Mouse (Mus musculus) activated CD4-positive, CD25-positive, alpha-beta regulatory T cell, adult 4 months (primary cell): Measurements from ENCODE around the gene Kdm3a. TPM values are rescaled to one million over a fixed set of nuclear protein-coding genes. Genes with fewer than 3 reads are reported as not detected.

Experiments
- ATAC-seq: one replicate; pipeline ENCODE4 v1.8.0; 2017
- polyA plus RNA-seq, 2 experiments: library from polyadenylated mRNA; unstranded; fragments of 100-300 nt; shearing (Covaris generic); gene quantifications; one replicate each; pipeline ENCODE4 v1.2.1; 2017

Gene Kdm3a
- polyA plus RNA-seq, 2 experiments from 2014 or later, result 42.6 to 50.1 TPM

DNA sequence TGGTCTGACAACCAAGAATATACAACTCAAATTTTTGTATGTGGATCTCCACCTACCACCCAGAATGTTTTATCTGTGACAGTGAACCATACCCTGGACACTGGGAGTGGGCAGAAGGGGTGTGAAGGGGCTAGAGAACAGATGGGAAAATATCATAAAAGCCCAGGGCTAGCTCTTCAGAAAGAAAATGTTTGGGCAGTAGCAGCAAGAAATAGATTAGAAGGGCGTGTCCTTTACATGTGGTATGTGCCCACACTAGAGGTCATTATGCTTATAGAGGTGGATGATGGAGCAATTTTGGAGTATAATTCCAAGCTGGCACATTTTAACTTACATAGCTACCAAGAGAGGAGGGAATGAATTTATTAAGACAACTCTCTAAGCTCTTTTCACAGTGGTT, 57.4 kb downstream of the Kdm3a start:
- no peak for ATAC-seq

DNA sequence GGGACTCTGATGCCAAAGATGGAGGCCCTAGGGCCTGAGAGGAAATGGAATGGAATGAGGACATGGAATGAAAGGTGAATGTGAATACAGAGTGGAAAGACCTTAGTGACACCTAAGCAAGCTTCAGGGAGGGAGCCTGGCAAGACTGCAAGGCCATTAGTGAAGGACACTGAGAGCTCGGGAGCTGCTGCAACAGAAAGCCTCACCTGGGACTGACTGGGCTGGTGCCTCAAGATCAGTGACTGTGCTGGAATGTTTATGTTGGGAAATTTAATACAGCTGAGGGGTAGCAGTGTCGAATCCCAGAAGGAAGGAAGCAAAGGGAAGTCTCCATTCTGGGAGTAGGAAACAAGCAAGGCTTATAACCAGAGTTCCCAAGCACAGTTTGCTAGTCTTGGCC, 63.8 kb downstream of the Kdm3a start:
- no peak for ATAC-seq

DNA sequence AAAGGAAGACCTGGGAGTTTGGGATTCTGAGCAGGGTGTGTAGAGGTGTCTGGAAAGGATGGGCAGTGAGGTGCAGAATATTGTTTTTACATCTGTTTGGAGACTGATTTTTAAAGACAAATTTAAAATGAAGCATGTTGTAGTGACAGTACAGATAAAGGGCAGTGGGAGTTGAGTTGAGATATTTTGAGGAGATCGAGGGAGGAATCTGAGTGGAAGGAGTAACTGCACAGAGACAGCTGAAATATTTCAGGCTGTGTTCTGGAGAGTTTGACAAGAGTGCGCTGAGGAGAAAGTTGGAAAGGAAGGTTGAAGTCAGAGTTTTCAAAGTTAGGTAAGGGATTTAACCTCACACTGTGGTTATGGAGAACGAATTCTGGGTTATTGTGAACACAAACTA, 64.2 kb downstream of the Kdm3a start:
- ATAC-seq, result no peak

DNA sequence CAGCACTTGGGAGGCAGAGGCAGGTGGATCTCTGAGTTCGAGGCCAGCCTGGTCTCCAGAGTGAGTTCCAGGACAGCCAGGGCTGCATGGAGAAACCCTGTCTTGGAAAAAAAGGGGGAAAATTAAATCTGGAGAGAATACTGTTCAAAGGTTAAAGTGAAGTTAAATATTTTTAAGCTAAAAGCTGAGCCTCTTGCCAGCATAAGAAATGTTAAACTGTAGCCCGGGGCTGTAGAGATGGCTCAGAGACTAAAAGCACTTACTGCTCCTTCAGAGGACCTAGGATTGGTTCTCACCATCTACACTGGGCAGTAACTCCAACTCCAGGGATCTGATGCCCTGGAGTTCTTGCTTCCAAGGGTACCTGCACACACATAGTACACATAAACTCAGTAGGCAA, 76.0 kb downstream of the Kdm3a start:
- no peak for ATAC-seq

DNA sequence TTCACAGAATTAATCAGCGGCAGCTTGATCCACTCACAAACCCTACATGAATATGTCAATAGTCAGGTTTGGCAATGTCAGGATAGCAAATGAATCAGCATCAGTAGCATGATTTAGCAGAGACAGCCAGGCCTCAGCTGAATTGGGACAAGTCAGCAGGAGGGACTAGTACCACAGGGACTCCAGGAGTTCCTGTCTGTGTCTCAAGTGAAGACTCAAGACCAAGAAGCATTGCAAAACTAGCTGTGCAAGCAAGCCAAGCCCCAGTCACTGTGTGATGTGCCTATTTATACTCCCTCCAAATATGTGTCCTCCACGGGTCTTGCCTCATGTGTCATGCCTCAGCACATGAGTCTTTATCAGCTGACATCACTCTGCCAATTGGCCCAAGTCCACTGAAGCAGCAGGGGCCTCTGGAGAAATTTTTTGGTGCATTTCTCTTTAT, 77.3 kb downstream of the Kdm3a start:
- no peak for ATAC-seq

DNA sequence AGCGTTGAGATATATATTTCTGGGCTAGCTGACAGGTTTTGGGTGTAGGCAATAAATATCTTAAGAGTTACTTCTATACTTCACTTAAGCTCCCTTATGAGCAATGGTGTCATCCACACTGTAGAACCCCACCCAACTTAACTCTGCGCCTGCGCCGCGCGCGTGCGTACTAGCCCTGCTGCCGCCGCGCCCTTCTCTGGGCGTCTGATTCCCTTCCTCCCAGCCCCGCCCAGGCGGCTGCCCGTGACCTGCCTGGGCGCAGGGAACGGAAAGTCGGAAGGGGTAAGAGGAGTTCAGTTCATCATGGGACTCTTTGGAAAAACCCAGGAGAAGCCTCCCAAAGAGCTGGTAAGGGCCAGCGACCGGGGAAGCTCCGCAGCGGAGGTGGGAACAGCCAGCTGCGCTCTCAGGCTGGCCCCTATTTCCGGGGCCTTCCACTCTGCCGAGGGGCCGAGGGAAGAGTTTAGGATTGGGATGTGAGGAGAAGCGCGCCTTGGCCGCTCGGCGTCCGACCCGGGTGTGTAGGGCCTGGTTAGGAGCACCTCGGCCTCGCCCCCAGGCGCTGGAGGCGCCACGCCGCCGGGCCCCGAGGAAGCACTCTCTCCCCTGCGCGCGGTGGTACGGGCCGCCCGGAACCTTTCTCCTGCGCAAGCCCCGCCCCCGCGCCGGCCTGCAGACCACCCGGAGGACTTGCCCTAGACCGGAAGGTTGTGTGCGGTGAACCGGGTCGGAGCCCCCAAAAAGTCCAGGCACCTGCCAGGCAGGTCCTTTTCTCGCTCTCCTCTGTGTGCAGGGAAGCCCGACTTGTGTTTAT, 88.9 kb downstream of the Kdm3a start, which contains the start of gene Chmp3:
Chmp3 (plus strand) TSS at position 112 of the 814 bp plus-strand sequence.
- ATAC-seq, result peak; percentile 89

Other genes with a start within 250 kb of the Kdm3a start
- 10 to 100 TPM; 13.5 to 15.7 TPM for gene Rmnd5a, start 192.4 kb downstream of the Kdm3a start, polyA plus RNA-seq
- 1 to 10 TPM; 4.4 to 5.7 TPM for gene Rnf103, start 139.1 kb downstream of the Kdm3a start, polyA plus RNA-seq
- gene Chmp3, start 89.2 kb downstream of the Kdm3a start, polyA plus RNA-seq, result 100 to 1,000 TPM in 1 of 2 experiments, 10 to 100 TPM in 1; 56.7 to 105 TPM
- under 1 TPM in 1 of 2 experiments, not detected in 1; 0.63 TPM for gene Reep1, start 74.6 kb upstream of the Kdm3a start, polyA plus RNA-seq
- 10 to 100 TPM; 66.2 to 66.4 TPM for gene Mrpl35, start 194.0 kb upstream of the Kdm3a start, polyA plus RNA-seq
- 100 to 1,000 TPM; 110 to 119 TPM for gene Immt, start 198.3 kb upstream of the Kdm3a start, polyA plus RNA-seq